Mouse (Mus musculus): ENCODE results near the gene Gpr68.

DNA sequence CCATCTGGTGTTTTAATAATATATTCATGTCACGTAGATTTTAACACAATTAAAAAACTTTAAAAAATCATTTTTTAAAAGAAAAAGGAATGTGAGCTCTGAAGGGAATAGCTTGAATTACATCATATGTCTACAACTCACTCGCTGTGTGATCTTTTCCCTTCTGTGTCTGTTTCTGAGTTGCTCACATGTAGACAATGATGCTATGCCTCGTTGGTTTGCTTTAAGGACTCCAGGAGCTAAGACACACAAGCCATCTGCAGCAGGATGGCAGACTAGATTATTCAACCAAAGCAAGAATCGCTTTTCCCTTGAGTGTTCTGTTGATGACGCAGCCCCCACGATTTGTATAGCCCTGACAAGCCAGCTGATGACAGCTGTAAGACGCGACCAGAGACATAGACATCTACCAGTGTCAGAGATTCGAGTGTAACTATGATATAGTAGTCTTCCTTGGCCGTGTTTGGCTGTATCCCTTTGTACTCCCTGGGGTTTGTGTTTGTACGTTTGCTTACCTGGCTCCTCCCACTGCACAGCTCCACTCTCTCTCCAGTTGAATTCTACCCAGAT is 42.4 kb downstream of the Gpr68 start:
- TF ChIP-seq CTCF (conservative IDR thresholded peaks at IDR 0.05; ENCODE audit: low read length) (no peak), NANOG (IDR thresholded peaks at IDR 0.05; ENCODE audit: borderline replicate concordance, low read length) (no peak)

All from E14TG2a.4 (cell line).